Mouse (Mus musculus): ENCODE measurements around the gene Aar2. TPM values are rescaled to one million over a fixed set of nuclear protein-coding genes. Genes with fewer than 3 reads are reported as not detected.

The Aar2 gene
- polyA plus RNA-seq, 1 experiment from 2014 or later: 20.0 TPM

DNA sequence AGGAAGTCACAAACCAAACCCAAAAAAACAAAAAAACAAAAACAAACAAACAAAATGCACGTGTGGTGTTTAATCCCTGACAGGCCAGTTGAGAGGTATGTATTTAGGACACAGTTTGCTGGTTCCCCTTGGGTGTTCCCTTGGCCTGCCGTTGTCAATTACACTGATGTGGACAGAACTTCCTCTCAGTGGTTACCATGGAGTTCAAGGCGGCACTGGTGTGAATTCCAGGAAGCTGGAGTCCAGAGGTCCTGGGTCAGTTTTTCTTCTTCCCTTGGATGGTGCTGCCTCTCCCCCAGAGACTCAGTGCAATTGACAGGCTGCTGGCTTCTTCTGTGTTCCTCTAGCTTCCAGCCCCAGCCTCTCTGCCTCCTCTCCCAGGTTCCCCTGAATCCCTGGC, 23.3 kb upstream of the Aar2 start:
- Histone ChIP-seq H3K36me3 (no peaks in the 10 kb centered on the region), H3K9me3 (replicated peaks) (no peaks in the 10 kb centered on the region), H3K4me1 (replicated peaks) (no peaks in the 10 kb centered on the region), H3K4me3 (no peak overlapping the region), H3K27ac (no peak overlapping the region), H3K4me2 (no peak overlapping the region), H3K27me3 (no peaks in the 10 kb centered on the region), H3K9ac (no peak overlapping the region)
- ATAC-seq (replicated peaks; ENCODE audit: insufficient number of reproducible peaks, insufficient read depth, low FRiP score, low read depth): no peak
- 46% methylated on average over 3 of the region's 3 CpGs for WGBS

DNA sequence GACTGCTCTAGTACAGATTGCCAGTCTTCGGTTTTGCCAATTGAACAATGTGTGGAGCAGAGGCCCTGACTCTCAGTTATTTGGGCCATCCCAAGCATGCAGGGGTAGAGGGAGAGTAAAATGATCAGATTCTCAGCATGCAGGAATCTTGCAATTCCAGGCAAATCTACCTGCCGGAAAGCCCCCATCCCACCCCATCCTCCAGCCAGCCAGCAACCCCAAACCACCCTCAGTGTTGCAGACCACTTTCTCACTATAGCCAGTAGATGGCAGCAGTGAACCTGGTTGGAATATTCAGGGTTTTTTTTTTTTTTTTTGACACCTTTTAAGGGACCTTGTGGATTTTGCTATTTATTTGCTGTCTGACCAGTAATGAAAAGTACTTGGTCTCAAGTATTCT, 17.7 kb upstream of the Aar2 start:
- WGBS: 49% methylated on average over 2 of the region's 2 CpGs
- no peak overlapping the region for H3K4me2 ChIP-seq
- no peak for ATAC-seq (replicated peaks; ENCODE audit: insufficient number of reproducible peaks, insufficient read depth, low FRiP score, low read depth)

DNA sequence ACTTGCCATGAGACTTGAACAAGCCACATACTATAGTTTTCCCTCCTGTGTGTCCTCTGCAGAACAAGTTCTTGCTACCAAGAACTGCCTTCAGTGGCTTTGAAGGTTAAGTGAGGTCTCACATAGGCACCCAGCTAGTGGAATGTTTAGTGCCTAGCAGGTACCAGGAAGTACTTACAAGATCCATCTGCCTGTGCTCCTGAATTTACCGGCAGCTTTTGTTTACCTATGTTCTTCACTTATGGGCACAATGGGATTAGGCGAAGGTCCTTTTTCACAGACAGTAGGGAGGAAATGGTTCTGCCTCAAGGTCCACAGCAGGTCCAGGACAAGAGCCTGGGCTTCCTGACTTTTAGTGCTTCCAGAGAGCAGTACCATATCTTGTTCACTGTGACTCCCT, 14.2 kb upstream of the Aar2 start:
- Histone ChIP-seq H3K9me3 (replicated peaks) (no peaks in the 10 kb centered on the region), H3K4me3 (no peak overlapping the region), H3K4me1 (replicated peaks) (no peaks in the 10 kb centered on the region), H3K27me3 (no peaks in the 10 kb centered on the region), H3K27ac (no peak overlapping the region), H3K36me3 (no peaks in the 10 kb centered on the region), H3K4me2 (no peak overlapping the region), H3K9ac (no peak overlapping the region)
- ATAC-seq (replicated peaks; ENCODE audit: insufficient number of reproducible peaks, insufficient read depth, low FRiP score, low read depth): no peak
- 65% methylated on average over 2 of the region's 2 CpGs for WGBS

More for the DNA sequence above, 17.7 kb upstream of the Aar2 start:
- Histone ChIP-seq H3K4me1 (replicated peaks) (no peaks in the 10 kb centered on the region), H3K27me3 (no peaks in the 10 kb centered on the region), H3K9ac (no peak overlapping the region), H3K9me3 (replicated peaks) (no peaks in the 10 kb centered on the region), H3K27ac (no peak overlapping the region), H3K36me3 (no peaks in the 10 kb centered on the region), H3K4me3 (no peak overlapping the region)

DNA sequence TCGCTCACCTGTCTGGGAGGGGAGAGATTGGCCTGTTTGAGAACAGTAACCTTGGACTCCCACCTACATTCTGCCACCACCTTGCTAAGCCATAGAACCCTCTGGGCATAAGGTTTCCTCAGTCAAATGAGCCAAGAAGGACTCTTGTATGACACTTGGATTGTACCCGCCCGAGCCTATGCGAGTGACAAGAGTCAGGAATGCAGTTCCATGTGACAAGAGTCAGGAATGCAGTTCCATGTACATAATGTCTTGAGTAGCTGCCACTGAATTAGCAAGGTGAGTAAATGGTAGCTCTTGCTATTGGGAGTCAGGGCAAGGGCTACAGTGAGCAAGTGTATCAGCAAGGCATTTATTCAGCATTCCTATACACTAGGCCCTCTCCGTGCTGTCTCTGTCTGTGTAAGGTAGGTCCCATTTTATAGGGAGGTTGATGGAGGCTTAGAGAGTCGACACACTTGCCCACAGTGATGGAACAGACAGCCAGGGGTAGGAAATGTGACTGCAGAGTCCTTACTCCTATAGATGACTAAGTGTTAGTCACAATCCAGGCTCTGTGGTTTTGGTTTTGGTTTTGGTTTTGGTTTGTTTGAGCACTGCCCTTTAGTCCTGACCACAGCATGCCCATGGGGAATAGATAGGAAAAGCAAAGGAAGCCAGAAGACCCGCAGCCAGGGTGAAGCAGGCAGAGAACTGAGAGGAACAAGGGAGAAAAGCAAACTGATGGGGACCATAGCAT, 8.4 kb upstream of the Aar2 start:
- no peaks in the 10 kb centered on the region for H3K9me3 ChIP-seq (replicated peaks)
- no peak overlapping the region for H3K27ac ChIP-seq
- no peak overlapping the region for H3K9ac ChIP-seq
- 77% methylated on average over 7 of the region's 7 CpGs for WGBS
- H3K27me3 ChIP-seq: no peaks in the 10 kb centered on the region
- no peak overlapping the region for H3K4me3 ChIP-seq
- H3K4me1 ChIP-seq (replicated peaks): no peaks in the 10 kb centered on the region
- H3K36me3 ChIP-seq: no peaks in the 10 kb centered on the region
- H3K4me2 ChIP-seq: no peak overlapping the region
- ATAC-seq (replicated peaks; ENCODE audit: insufficient number of reproducible peaks, insufficient read depth, low FRiP score, low read depth): no peak

DNA sequence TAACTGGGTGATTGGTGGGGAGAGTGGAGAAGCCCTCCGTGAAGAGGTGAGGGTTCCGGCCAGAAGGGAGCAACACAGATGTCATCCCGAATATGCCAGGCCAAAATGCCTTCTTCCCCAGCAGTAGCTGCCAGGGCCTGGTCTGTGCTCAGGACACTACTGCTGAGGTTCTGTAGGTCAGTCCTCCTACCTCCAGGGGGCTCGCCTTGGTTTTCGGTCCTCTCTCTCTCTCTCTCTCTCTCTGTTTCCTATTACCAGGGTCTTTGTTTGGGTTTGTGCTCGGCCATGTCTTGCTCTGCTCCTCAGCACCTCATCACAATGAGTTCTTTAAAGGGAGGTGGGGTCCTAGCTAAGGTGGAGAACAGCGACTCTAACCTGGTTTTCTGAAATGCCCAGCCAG, 6.4 kb upstream of the Aar2 start:
- Histone ChIP-seq H3K36me3 (no peaks in the 10 kb centered on the region), H3K9me3 (replicated peaks) (no peaks in the 10 kb centered on the region), H3K4me3 (no peak overlapping the region), H3K27ac (no peak overlapping the region), H3K9ac (no peak overlapping the region), H3K27me3 (no peaks in the 10 kb centered on the region), H3K4me1 (replicated peaks) (no peaks in the 10 kb centered on the region), H3K4me2 (no peak overlapping the region)
- WGBS: 74% methylated on average over 7 of the region's 7 CpGs
- ATAC-seq (replicated peaks; ENCODE audit: insufficient number of reproducible peaks, insufficient read depth, low FRiP score, low read depth): no peak

DNA sequence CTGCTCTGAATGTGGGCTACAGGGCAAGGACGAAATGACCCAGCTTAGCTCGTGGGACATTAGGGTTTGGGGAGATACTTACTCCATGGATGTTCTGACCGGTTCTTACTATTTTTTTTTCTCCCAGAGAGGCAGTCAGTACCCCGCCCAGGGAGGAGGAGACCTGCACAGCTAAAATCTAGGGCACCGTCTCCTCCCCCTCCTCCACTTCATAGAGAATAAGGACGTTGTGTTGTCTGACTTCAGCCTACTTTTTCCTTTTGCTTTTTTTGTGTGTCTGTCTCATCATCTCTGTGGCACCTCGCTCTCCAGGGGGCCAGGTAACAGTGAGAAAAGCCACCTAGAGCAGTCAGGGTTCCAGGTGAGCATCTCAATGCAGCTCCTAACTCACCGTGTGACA, 5.0 kb upstream of the Aar2 start:
- Histone ChIP-seq H3K9me3 (replicated peaks) (no peaks in the 10 kb centered on the region), H3K9ac (no peak overlapping the region), H3K4me2 (no peak overlapping the region), H3K27me3 (no peaks in the 10 kb centered on the region), H3K36me3 (no peaks in the 10 kb centered on the region), H3K4me3 (no peak overlapping the region), H3K27ac (no peak overlapping the region), H3K4me1 (replicated peaks) (peaks cover 4% of the 10 kb centered on the region)
- WGBS: 73% methylated on average over 8 of the region's 8 CpGs
- no peak for ATAC-seq (replicated peaks; ENCODE audit: insufficient number of reproducible peaks, insufficient read depth, low FRiP score, low read depth)

DNA sequence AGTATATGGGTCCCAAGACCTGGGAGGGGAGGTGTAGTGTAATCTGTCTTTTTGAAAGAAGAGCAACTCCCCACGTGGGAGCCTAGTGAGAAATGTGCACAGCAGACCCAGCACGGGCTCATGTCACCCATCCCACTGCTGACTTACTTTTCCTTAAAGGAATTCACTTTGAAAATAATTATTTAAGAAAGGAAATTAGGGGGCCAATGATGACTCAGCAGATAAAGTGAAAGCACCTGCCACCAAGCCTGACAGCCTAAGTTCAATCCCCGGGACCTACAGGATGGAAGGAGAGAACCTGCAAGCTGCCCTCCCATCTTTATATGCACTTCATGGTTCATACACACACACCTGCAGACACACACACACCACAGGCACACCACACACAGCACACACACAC, 3.6 kb upstream of the Aar2 start:
- H3K4me3 ChIP-seq: no peak overlapping the region
- H3K9me3 ChIP-seq (replicated peaks): no peaks in the 10 kb centered on the region
- H3K27ac ChIP-seq: no peak overlapping the region
- H3K4me2 ChIP-seq: no peak overlapping the region
- H3K4me1 ChIP-seq (replicated peaks): peaks cover 13% of the 10 kb centered on the region
- 65% methylated on average over 3 of the region's 3 CpGs for WGBS
- no peak for ATAC-seq (replicated peaks; ENCODE audit: insufficient number of reproducible peaks, insufficient read depth, low FRiP score, low read depth)
- no peaks in the 10 kb centered on the region for H3K36me3 ChIP-seq
- H3K27me3 ChIP-seq: no peaks in the 10 kb centered on the region
- no peak overlapping the region for H3K9ac ChIP-seq

DNA sequence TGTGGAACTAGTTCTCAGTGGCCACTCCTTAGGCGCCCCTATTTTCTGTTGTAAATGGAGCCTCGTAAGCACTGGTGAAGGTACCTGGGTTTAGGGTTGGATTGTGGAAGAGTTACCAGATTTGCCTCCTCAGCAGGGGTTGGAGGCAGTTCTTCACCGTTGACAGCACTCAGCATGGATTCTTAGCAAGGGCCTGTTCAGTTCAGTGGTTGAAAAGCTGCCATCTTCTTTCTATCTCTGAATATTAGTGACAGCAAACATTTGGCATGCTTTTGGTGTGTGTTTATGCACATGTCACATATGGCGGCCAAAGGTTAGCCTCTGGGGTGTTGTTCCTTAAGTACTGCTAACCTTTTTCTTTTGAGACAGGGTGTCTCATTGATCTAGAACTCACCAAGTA, 5.0 kb downstream of the Aar2 start:
- H3K27ac ChIP-seq: no peak overlapping the region
- 89% methylated on average over 4 of the region's 4 CpGs for WGBS
- H3K9me3 ChIP-seq (replicated peaks): no peaks in the 10 kb centered on the region
- no peak overlapping the region for H3K4me3 ChIP-seq
- H3K4me1 ChIP-seq (replicated peaks): peaks cover 14% of the 10 kb centered on the region
- H3K36me3 ChIP-seq: peaks cover 36% of the 10 kb centered on the region
- H3K27me3 ChIP-seq: no peaks in the 10 kb centered on the region
- ATAC-seq (replicated peaks; ENCODE audit: insufficient number of reproducible peaks, insufficient read depth, low FRiP score, low read depth): no peak
- H3K9ac ChIP-seq: no peak overlapping the region
- no peak overlapping the region for H3K4me2 ChIP-seq

DNA sequence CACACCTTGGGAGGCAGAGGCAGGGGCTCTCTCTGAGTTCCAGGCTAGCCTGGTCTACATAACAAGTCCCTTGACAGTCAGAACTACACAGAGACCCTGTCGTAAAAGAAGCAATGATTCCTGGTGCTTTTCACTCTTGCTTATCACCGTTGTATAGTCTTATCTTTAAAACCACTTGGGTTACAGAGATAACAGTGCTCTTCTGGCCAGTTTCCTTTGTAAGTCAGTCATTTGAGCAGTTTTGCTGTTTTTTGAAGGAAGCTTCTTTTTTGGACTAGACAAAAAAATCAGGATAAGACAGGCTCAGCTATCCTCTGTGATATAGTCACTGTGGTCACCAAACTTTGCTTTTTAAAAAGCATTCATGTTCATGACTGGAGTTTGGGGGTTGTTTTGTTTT, 14.4 kb downstream of the Aar2 start:
- H3K36me3 ChIP-seq: peaks cover 23% of the 10 kb centered on the region

DNA sequence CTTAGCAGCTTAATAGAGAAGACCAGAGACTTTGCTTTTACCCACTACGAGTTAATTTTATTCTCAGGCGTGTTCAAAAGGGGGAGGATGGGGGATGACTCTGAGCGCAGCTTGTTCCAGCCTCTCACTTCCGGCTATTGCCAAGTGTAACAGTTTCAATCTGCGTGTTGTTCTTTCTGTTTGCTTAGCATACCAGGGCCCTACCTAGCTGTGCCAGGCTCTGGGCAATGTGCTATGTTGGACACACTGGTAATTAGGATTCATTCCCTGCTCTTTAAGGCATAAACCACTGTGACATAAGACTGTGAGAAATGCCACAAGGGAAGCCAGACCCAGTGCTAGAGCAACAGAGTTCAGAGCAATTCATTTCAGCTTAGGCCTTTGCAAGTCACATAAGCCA, 16.2 kb downstream of the Aar2 start:
- no peak for ATAC-seq (replicated peaks; ENCODE audit: insufficient number of reproducible peaks, insufficient read depth, low FRiP score, low read depth)
- H3K4me1 ChIP-seq (replicated peaks): no peaks in the 10 kb centered on the region
- H3K27ac ChIP-seq: no peak overlapping the region
- no peak overlapping the region for H3K4me2 ChIP-seq
- no peaks in the 10 kb centered on the region for H3K9me3 ChIP-seq (replicated peaks)
- H3K36me3 ChIP-seq: peaks cover 28% of the 10 kb centered on the region
- WGBS: 71% methylated on average over 5 of the region's 5 CpGs
- no peak overlapping the region for H3K4me3 ChIP-seq
- no peak overlapping the region for H3K9ac ChIP-seq
- H3K27me3 ChIP-seq: no peaks in the 10 kb centered on the region

More for the DNA sequence above, 14.4 kb downstream of the Aar2 start:
- 24% methylated on average over 2 of the region's 2 CpGs for WGBS
- no peaks in the 10 kb centered on the region for H3K27me3 ChIP-seq
- no peaks in the 10 kb centered on the region for H3K9me3 ChIP-seq (replicated peaks)
- H3K9ac ChIP-seq: no peak overlapping the region
- H3K4me3 ChIP-seq: no peak overlapping the region
- no peak overlapping the region for H3K27ac ChIP-seq
- no peak for ATAC-seq (replicated peaks; ENCODE audit: insufficient number of reproducible peaks, insufficient read depth, low FRiP score, low read depth)
- H3K4me2 ChIP-seq: no peak overlapping the region
- H3K4me1 ChIP-seq (replicated peaks): no peaks in the 10 kb centered on the region

DNA sequence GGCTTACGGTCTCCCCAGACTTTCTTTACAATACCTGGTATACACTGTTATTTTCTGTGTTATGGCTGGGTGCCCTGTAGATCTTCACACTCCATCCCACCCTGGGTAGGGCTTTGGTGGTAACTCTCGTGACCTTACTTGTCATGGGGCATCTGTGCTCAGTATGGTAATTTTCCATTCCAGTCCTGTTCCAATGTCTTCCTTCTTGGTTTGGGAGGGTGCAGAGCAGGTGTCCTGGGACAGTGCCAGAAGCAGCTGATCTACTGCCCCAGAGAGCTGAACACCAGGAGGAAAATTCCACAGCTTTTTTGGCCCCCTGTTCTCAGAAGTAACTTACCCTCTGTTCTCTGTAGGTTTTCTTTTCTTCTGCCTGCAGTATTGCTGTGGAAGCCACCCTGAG, 19.1 kb downstream of the Aar2 start:
- H3K4me1 ChIP-seq (replicated peaks): no peaks in the 10 kb centered on the region
- H3K9me3 ChIP-seq (replicated peaks): no peaks in the 10 kb centered on the region
- no peak overlapping the region for H3K27ac ChIP-seq
- H3K36me3 ChIP-seq: peaks cover 23% of the 10 kb centered on the region
- H3K4me3 ChIP-seq: no peak overlapping the region
- no peaks in the 10 kb centered on the region for H3K27me3 ChIP-seq
- no peak for ATAC-seq (replicated peaks; ENCODE audit: insufficient number of reproducible peaks, insufficient read depth, low FRiP score, low read depth)
- H3K4me2 ChIP-seq: no peak overlapping the region
- WGBS: 87% methylated on average over 2 of the region's 2 CpGs
- H3K9ac ChIP-seq: no peak overlapping the region

DNA sequence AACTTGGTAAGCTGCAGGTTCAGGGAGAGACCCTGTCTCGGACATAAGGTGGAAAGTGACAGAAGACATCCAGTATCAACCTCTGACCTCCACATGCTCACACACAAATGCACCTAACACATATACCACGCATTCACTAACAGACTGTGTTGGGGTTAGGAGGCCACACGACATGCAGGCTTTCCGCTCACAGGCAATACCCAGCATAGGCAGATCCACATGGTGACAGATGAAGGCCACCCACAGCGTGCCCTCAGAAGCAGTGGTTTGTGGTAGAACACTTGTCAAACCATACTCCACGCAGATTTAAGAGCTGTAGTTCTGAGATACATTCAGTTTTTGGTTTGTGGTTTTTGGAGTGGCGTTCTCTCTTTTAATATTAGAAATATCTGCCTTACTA, 21.3 kb downstream of the Aar2 start:
- no peaks in the 10 kb centered on the region for H3K27me3 ChIP-seq
- peaks cover 23% of the 10 kb centered on the region for H3K36me3 ChIP-seq
- H3K4me3 ChIP-seq: no peak overlapping the region
- ATAC-seq (replicated peaks; ENCODE audit: insufficient number of reproducible peaks, insufficient read depth, low FRiP score, low read depth): no peak
- H3K4me1 ChIP-seq (replicated peaks): no peaks in the 10 kb centered on the region
- 92% methylated on average over 7 of the region's 7 CpGs for WGBS
- H3K27ac ChIP-seq: no peak overlapping the region
- H3K9ac ChIP-seq: no peak overlapping the region
- H3K4me2 ChIP-seq: no peak overlapping the region
- no peaks in the 10 kb centered on the region for H3K9me3 ChIP-seq (replicated peaks)
